Mouse (Mus musculus) erythroblast, embryonic 14.5 days (primary cell): Measurements from ENCODE around the gene Cbarp.

ENCODE experiments used
- GATA1 ChIP-seq: IDR thresholded peaks from 2 replicates; pipeline ENCODE4 v1.6.1; 2012; ENCODE audit warnings: low read length, inconsistent platforms, mixed read lengths
- TAL1 ChIP-seq: IDR thresholded peaks from 3 replicates; pipeline ENCODE4 v1.6.1; 2012; ENCODE audit warnings: low read length, inconsistent platforms, mixed read lengths

DNA sequence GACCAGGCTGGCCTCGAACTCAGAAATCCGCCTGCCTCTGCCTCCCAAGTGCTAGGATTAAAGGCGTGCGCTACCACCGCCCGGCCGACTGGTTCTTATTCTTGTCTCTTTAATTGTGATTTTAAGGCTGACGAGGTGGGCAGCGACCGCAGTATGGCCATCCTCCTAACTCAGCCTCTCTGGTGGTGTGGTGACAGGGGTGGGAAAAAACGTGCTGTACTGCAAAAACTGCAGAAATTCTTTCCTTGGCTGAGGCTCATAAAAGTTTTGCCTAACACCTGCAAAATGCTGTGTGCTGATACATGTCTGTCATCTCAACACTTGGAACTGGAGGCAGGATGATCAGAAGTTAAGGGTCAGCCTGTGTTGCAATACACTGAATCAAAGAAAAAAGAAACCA, 32.7 kb upstream of the Cbarp start:
- TF ChIP-seq TAL1 (no peak), GATA1 (no peak)
